Mouse (Mus musculus) MEL (cell line): Measurements from ENCODE around the gene Slc18a3. TPM values are rescaled to one million over a fixed set of nuclear protein-coding genes. Genes with fewer than 3 reads are reported as not detected.
A peak's percentile ranks its signal among the peaks of the same experiment; 100 is the strongest.

Experiments
- DNase-seq: peaks from one replicate; pipeline ENCODE4 v3.0.0; 2011; ENCODE audit warnings: low read depth, low spot score
- H3K27ac ChIP-seq: 2 replicates; pipeline ENCODE4 v1.5.1; 2012; ENCODE audit warnings: low read depth, mild to moderate bottlenecking, control low read depth, low read length, moderate library complexity; ENCODE audit not compliant: control insufficient read depth
- H3K27me3 ChIP-seq, 2 experiments: fragments of 150-350 bp in 1 of 2; sonication (generic) in 1 of 2; 2 replicates each; pipeline ENCODE4 v1.6.1; 2012; ENCODE audit warnings: low read length in 2 of 2, mild to moderate bottlenecking in 2 of 2, improper control_type of control experiment in 1 of 2, moderate library complexity in 1 of 2; ENCODE audit not compliant: insufficient read depth in 2 of 2, control insufficient read depth in 1 of 2
- H3K36me3 ChIP-seq, 2 experiments: 2 replicates each; pipeline ENCODE4 v1.6.1; 2012 to 2014; ENCODE audit warnings: low read length in 2 of 2, improper control_type of control experiment in 1 of 2, inconsistent platforms in 1 of 2, mild to moderate bottlenecking in 1 of 2; ENCODE audit not compliant: insufficient read depth in 2 of 2, control insufficient read depth in 1 of 2
- H3K4me1 ChIP-seq, 2 experiments: fragments of 150-350 bp in 1 of 2; sonication (generic) in 1 of 2; 2 replicates each; pipeline ENCODE4 v1.6.1; 2012; ENCODE audit warnings: low read length in 2 of 2, improper control_type of control experiment in 1 of 2, mild to moderate bottlenecking in 1 of 2; ENCODE audit not compliant: insufficient read depth in 2 of 2, control insufficient read depth in 1 of 2
- H3K4me3 ChIP-seq, 2 experiments: fragments of 150-350 bp in 1 of 2; sonication (generic) in 1 of 2; 2 replicates each; pipeline ENCODE4 v1.5.1; 2012; ENCODE audit warnings: low read depth in 2 of 2, low read length in 2 of 2, mild to moderate bottlenecking in 2 of 2, moderate library complexity in 2 of 2, control low read depth in 1 of 2, improper control_type of control experiment in 1 of 2; ENCODE audit not compliant: control insufficient read depth in 1 of 2, insufficient read depth in 1 of 2
- H3K79me2 ChIP-seq: 2 replicates; pipeline ENCODE4 v1.6.1; 2012; ENCODE audit warnings: mild to moderate bottlenecking, low read length, moderate library complexity; ENCODE audit not compliant: control insufficient read depth, poor library complexity, insufficient read depth
- H3K9ac ChIP-seq: 2 replicates; pipeline ENCODE4 v1.6.1; 2012; ENCODE audit warnings: low read depth, mild to moderate bottlenecking, control low read depth, low read length, moderate library complexity; ENCODE audit not compliant: control insufficient read depth, poor library complexity, severe bottlenecking
- H3K9me3 ChIP-seq: fragments of 150-350 bp; sonication (generic); replicated peaks from 2 replicates; pipeline ENCODE4 v1.6.1; 2012; ENCODE audit warnings: mild to moderate bottlenecking, low read length, improper control_type of control experiment, moderate library complexity; ENCODE audit not compliant: insufficient read depth
- CHD1 ChIP-seq: IDR thresholded peaks from 2 replicates; pipeline ENCODE4 v1.6.1; 2012; ENCODE audit warnings: low read depth, mild to moderate bottlenecking, inconsistent platforms, low read length, improper control_type of control experiment
- CHD2 ChIP-seq: IDR thresholded peaks from 2 replicates; pipeline ENCODE4 v1.6.1; 2011; ENCODE audit warnings: low read length, improper control_type of control experiment
- CTCF ChIP-seq, 3 experiments: IDR thresholded peaks in 2 of 3; conservative IDR thresholded peaks in 1 of 3; 2 replicates each; pipeline ENCODE4 v1.5.1; 2011 to 2012; ENCODE audit warnings: low read length in 3 of 3, low read depth in 2 of 3, mild to moderate bottlenecking in 2 of 3, improper control_type of control experiment in 1 of 3, inconsistent platforms in 1 of 3, mixed read lengths in 1 of 3, moderate library complexity in 1 of 3; ENCODE audit not compliant: control insufficient read depth in 1 of 3, insufficient read depth in 1 of 3, poor library complexity in 1 of 3, severe bottlenecking in 1 of 3
- ELF1 ChIP-seq: IDR thresholded peaks from 2 replicates; pipeline ENCODE4 v1.6.1; 2014; ENCODE audit warnings: low read depth, mild to moderate bottlenecking, inconsistent platforms, low read length, improper control_type of control experiment, moderate library complexity
- ETS1 ChIP-seq: IDR thresholded peaks from 2 replicates; pipeline ENCODE4 v1.6.1; 2012; ENCODE audit warnings: low read depth, mild to moderate bottlenecking, inconsistent platforms, low read length, improper control_type of control experiment, moderate library complexity
- GABPA ChIP-seq: IDR thresholded peaks from 2 replicates; pipeline ENCODE4 v1.6.1; 2012; ENCODE audit warnings: low read depth, mild to moderate bottlenecking, inconsistent platforms, low read length, improper control_type of control experiment, moderate library complexity
- GATA1 ChIP-seq: IDR thresholded peaks from 2 replicates; pipeline ENCODE4 v1.6.1; 2011; ENCODE audit warnings: low read depth, low read length, improper control_type of control experiment
- HCFC1 ChIP-seq: IDR thresholded peaks from 2 replicates; pipeline ENCODE4 v1.6.1; 2012; ENCODE audit warnings: low read depth, mild to moderate bottlenecking, inconsistent platforms, low read length, improper control_type of control experiment, moderate library complexity
- MAX ChIP-seq: IDR thresholded peaks from 2 replicates; pipeline ENCODE4 v1.6.1; 2011; ENCODE audit warnings: low read length, improper control_type of control experiment
- MEF2A ChIP-seq: IDR thresholded peaks from 2 replicates; pipeline ENCODE4 v1.6.1; 2014; ENCODE audit warnings: low read depth, mild to moderate bottlenecking, inconsistent platforms, low read length, improper control_type of control experiment; ENCODE audit not compliant: poor library complexity, insufficient replicate concordance, severe bottlenecking; ENCODE audit errors: extremely low read depth
- MYC ChIP-seq: IDR thresholded peaks from 2 replicates; pipeline ENCODE4 v1.6.1; 2011; ENCODE audit warnings: low read depth, mild to moderate bottlenecking, low read length, improper control_type of control experiment, moderate library complexity
- NRF1 ChIP-seq: IDR thresholded peaks from 2 replicates; pipeline ENCODE4 v1.6.1; 2014; ENCODE audit warnings: low read depth, mild to moderate bottlenecking, inconsistent platforms, low read length, improper control_type of control experiment, moderate library complexity; ENCODE audit not compliant: poor library complexity, insufficient read depth, severe bottlenecking
- POLR2AphosphoS2 ChIP-seq: IDR thresholded peaks from 2 replicates; pipeline ENCODE4 v1.6.1; 2011; ENCODE audit warnings: low read length, improper control_type of control experiment
- POLR2AphosphoS5 ChIP-seq: IDR thresholded peaks from 2 replicates; pipeline ENCODE4 v1.6.1; 2012; ENCODE audit warnings: low read depth, borderline replicate concordance, mild to moderate bottlenecking, inconsistent platforms, low read length, moderate library complexity, mixed read lengths
- RAD21 ChIP-seq: IDR thresholded peaks from 2 replicates; pipeline ENCODE4 v1.6.1; 2011; ENCODE audit warnings: mild to moderate bottlenecking, low read depth, low read length, improper control_type of control experiment
- SMC3 ChIP-seq: IDR thresholded peaks from 2 replicates; pipeline ENCODE4 v1.6.1; 2011; ENCODE audit warnings: low read depth, low read length, improper control_type of control experiment
- TBP ChIP-seq: IDR thresholded peaks from 2 replicates; pipeline ENCODE4 v1.8.0; 2011; ENCODE audit warnings: low read depth, low read length, improper control_type of control experiment
- USF1 ChIP-seq: IDR thresholded peaks from 2 replicates; pipeline ENCODE4 v1.6.1; 2014; ENCODE audit warnings: low read depth, mild to moderate bottlenecking, inconsistent platforms, low read length, improper control_type of control experiment, moderate library complexity
- USF2 ChIP-seq, 2 experiments: IDR thresholded peaks; 2 replicates each; pipeline ENCODE4 v1.6.1; 2011 to 2012; ENCODE audit warnings: improper control_type of control experiment in 2 of 2, low read length in 2 of 2, borderline replicate concordance in 1 of 2, inconsistent platforms in 1 of 2, low read depth in 1 of 2, mild to moderate bottlenecking in 1 of 2; ENCODE audit not compliant: insufficient read depth in 1 of 2
- ZC3H11A ChIP-seq: IDR thresholded peaks from 2 replicates; pipeline ENCODE4 v1.6.1; 2012; ENCODE audit warnings: low read depth, mild to moderate bottlenecking, inconsistent platforms, low read length, improper control_type of control experiment
- ZKSCAN1 ChIP-seq: IDR thresholded peaks from 2 replicates; pipeline ENCODE4 v1.6.1; 2012; ENCODE audit warnings: low read depth, mild to moderate bottlenecking, inconsistent platforms, low read length, improper control_type of control experiment, moderate library complexity
- ZMIZ1 ChIP-seq: IDR thresholded peaks from 2 replicates; pipeline ENCODE4 v1.6.1; 2012; ENCODE audit warnings: low read depth, mild to moderate bottlenecking, inconsistent platforms, low read length, improper control_type of control experiment, moderate library complexity
- ZNF384 ChIP-seq: IDR thresholded peaks from 2 replicates; pipeline ENCODE4 v1.6.1; 2012; ENCODE audit warnings: low read depth, mild to moderate bottlenecking, inconsistent platforms, low read length, improper control_type of control experiment
- polyA plus RNA-seq, 2 experiments: library from polyadenylated mRNA; stranded (reverse) in 1 of 2; unstranded in 1 of 2; fragments of >175 nt in 1 of 2; fragments of >200 nt in 1 of 2; gene quantifications; 2 replicates each; pipeline versions ENCODE4 v1.2.1 to v1.2.4; 2012; ENCODE audit warnings: low replicate concordance in 2 of 2, low read depth in 1 of 2; ENCODE audit not compliant: insufficient read length in 2 of 2, insufficient read depth in 1 of 2, missing spikeins in 1 of 2
- total RNA-seq: library from RNA; depleted of rRNA; stranded (reverse); fragments of 300-350 nt; gene quantifications from 2 replicates; pipeline ENCODE4 v1.2.3, GENCODE M21; 2012

Gene Slc18a3
- total and polyA plus RNA-seq, 3 experiments: not detected

GRCm38 (mm10) chr14:32513336-32514032 lies 48.8 kb upstream of the Slc18a3 start, which contains the start of gene Ercc6 (continued):
- TF ChIP-seq GATA1 (no peak), NRF1 (peak; percentile 88), TBP (peak; percentile 69; the same call in 1 of the 2 replicates), ZKSCAN1 (no peak), MAX (peak; percentile 99), USF2 (IDR thresholded peaks at IDR 0.05; ENCODE audit: borderline replicate concordance in 1 of 2, insufficient read depth in 1 of 2, low read depth in 1 of 2, low read length in 2 of 2) (no peak), POLR2AphosphoS5 (no peak; the same call in 1 of the 2 replicates), CHD2 (no peak), MEF2A (no peak), MYC (peak; percentile 99), CTCF (IDR thresholded peaks at IDR 0.05 in 2 of 3, conservative IDR thresholded peaks at IDR 0.05 in 1 of 3; ENCODE audit: control insufficient read depth in 1 of 3, insufficient read depth in 1 of 3, low read depth in 2 of 3, low read length in 3 of 3, poor library complexity in 1 of 3, severe bottlenecking in 1 of 3) (no peak), SMC3 (no peak), RAD21 (no peak), GABPA (no peak), CHD1 (no peak), ZMIZ1 (peak; percentile 91), USF1 (peak; percentile 40; the same call in 1 of the 2 replicates), ZC3H11A (no peak), ELF1 (peak; percentile 57; the same call in 1 of the 2 replicates)

- DNase-seq: no peak
- Histone ChIP-seq H3K4me3 (peak overlapping the region; percentile 39 to 79), H3K79me2 (peaks cover 26% of the 10 kb centered on the region), H3K27me3 (no peaks in the 10 kb centered on the region), H3K9ac (peak overlapping the region; percentile 74), H3K4me1 (peaks cover 8 to 30% of the 10 kb centered on the region in 2 experiments), H3K36me3 (peaks cover 4 to 26% of the 10 kb centered on the region in 2 experiments; a peak in 3 of 4 replicates), H3K27ac (peak overlapping the region; percentile 51), H3K9me3 (no peaks in the 10 kb centered on the region)
- TF ChIP-seq POLR2AphosphoS2 (no peak), ZNF384 (0 out of 2 replicates have a peak, but pooled peaks have one; percentile 15), HCFC1 (no peak), MAX (no peak), TBP (no peak), ZKSCAN1 (no peak), ETS1 (no peak), USF2 (IDR thresholded peaks at IDR 0.05; ENCODE audit: borderline replicate concordance in 1 of 2, insufficient read depth in 1 of 2, low read depth in 1 of 2, low read length in 2 of 2) (no peak)
Measured at GRCm38 (mm10) chr14:32512912-32513311, 48.3 kb upstream of the Slc18a3 start.
